Mouse (Mus musculus) myocyte (in vitro differentiated cells): ENCODE data around the gene Smco2. TPM values are rescaled to one million over a fixed set of nuclear protein-coding genes. Genes with fewer than 3 reads are reported as not detected.

Experiments
- H3K27me3 ChIP-seq: one replicate; pipeline ENCODE4 v1.6.1; 2011; ENCODE audit not compliant: control insufficient read depth, insufficient read depth, insufficient read length
- H3K36me3 ChIP-seq: one replicate; pipeline ENCODE4 v1.6.1; 2011; ENCODE audit not compliant: control insufficient read depth, insufficient read depth
- H3K4me2 ChIP-seq: one replicate; pipeline ENCODE4 v1.6.1; 2011; ENCODE audit warnings: low read depth, control low read depth
- H3K4me3 ChIP-seq: one replicate; pipeline ENCODE4 v1.5.1; 2011; ENCODE audit warnings: mild to moderate bottlenecking, control low read depth, moderate library complexity
- H3K79me2 ChIP-seq: one replicate; pipeline ENCODE4 v1.6.1; 2011; ENCODE audit not compliant: control insufficient read depth, insufficient read depth
- H3ac ChIP-seq: one replicate; pipeline ENCODE4 v1.6.1; 2011; ENCODE audit not compliant: control insufficient read depth, insufficient read length
- CEBPB ChIP-seq: IDR thresholded peaks from 2 replicates; pipeline ENCODE4 v1.6.1; 2011; ENCODE audit warnings: mild to moderate bottlenecking, moderate library complexity; ENCODE audit not compliant: poor library complexity, insufficient read depth, severe bottlenecking
- E2F4 ChIP-seq: IDR thresholded peaks from one replicate; pipeline ENCODE4 v1.6.1; 2011; ENCODE audit warnings: mild to moderate bottlenecking, control low read depth, moderate library complexity; ENCODE audit not compliant: insufficient read depth
- MAX ChIP-seq: IDR thresholded peaks from one replicate; pipeline ENCODE4 v1.6.1; 2011; ENCODE audit warnings: low read depth, mild to moderate bottlenecking, control low read depth
- MYOD1 ChIP-seq, 3 experiments: IDR thresholded peaks; one replicate each; pipeline ENCODE4 v1.6.1; 2011; ENCODE audit warnings: control low read depth in 2 of 3, low read depth in 2 of 3, mild to moderate bottlenecking in 2 of 3, moderate library complexity in 1 of 3; ENCODE audit not compliant: insufficient read length in 2 of 3, control insufficient read depth in 1 of 3
- MYOG ChIP-seq, 3 experiments: IDR thresholded peaks; one replicate each; pipeline ENCODE4 v1.6.1; 2011; ENCODE audit warnings: control low read depth in 2 of 3, low read depth in 2 of 3, mild to moderate bottlenecking in 2 of 3; ENCODE audit not compliant: insufficient read length in 2 of 3, control insufficient read depth in 1 of 3, insufficient read depth in 1 of 3
- POLR2A ChIP-seq: IDR thresholded peaks from one replicate; pipeline ENCODE4 v1.6.1; 2011; ENCODE audit warnings: low read depth, mild to moderate bottlenecking, control low read depth, moderate library complexity; ENCODE audit not compliant: insufficient read length
- POLR2AphosphoS2 ChIP-seq: IDR thresholded peaks from one replicate; pipeline ENCODE4 v1.6.1; 2011; ENCODE audit warnings: low read depth, control low read depth; ENCODE audit not compliant: insufficient read length
- REST ChIP-seq: IDR thresholded peaks from one replicate; pipeline ENCODE4 v1.6.1; 2011; ENCODE audit warnings: mild to moderate bottlenecking, control low read depth, moderate library complexity; ENCODE audit not compliant: insufficient read depth, insufficient read length
- SRF ChIP-seq: IDR thresholded peaks from one replicate; pipeline ENCODE4 v1.6.1; 2011; ENCODE audit warnings: low read depth; ENCODE audit not compliant: control insufficient read depth, insufficient read length
- TCF12 ChIP-seq: IDR thresholded peaks from one replicate; pipeline ENCODE4 v1.6.1; 2011; ENCODE audit warnings: mild to moderate bottlenecking, control low read depth; ENCODE audit not compliant: poor library complexity, insufficient read depth, severe bottlenecking
- TCF3 ChIP-seq: IDR thresholded peaks from one replicate; pipeline ENCODE4 v1.6.1; 2011; ENCODE audit warnings: low read depth, control low read depth; ENCODE audit not compliant: insufficient read length
- USF1 ChIP-seq: IDR thresholded peaks from one replicate; pipeline ENCODE4 v1.6.1; 2011; ENCODE audit warnings: low read depth, mild to moderate bottlenecking, control low read depth, moderate library complexity
- polyA plus RNA-seq: library from polyadenylated mRNA; unstranded; fragments of >200 nt; fragmentation: generic; extraction: Trizol; gene quantifications from one replicate; pipeline ENCODE4 v1.2.1, GENCODE M21; 2012; ENCODE audit warnings: missing spikeins

Gene Smco2
- polyA plus RNA-seq, 1 experiment: not detected

GRCm38 (mm10) chr6:146834342-146834741 lies 15.6 kb upstream of the Smco2 start:
- Histone ChIP-seq H3K27me3 (no peaks in the 10 kb centered on the region), H3ac (no peak overlapping the region), H3K4me3 (no peak overlapping the region), H3K4me2 (no peak overlapping the region), H3K79me2 (no peaks in the 10 kb centered on the region), H3K36me3 (no peaks in the 10 kb centered on the region)
- no peak for TF ChIP-seq REST
- no peak for TF ChIP-seq TCF12
- TF ChIP-seq TCF3: no peak
- TF ChIP-seq CEBPB: no peak
- TF ChIP-seq MYOD1 (IDR thresholded peaks at IDR 0.05; ENCODE audit: control insufficient read depth in 1 of 3, insufficient read length in 2 of 3, low read depth in 2 of 3): no peak
- TF ChIP-seq POLR2A: no peak
- TF ChIP-seq SRF: no peak
- no peak for TF ChIP-seq USF1
- no peak for TF ChIP-seq POLR2AphosphoS2
- no peak for TF ChIP-seq E2F4
- no peak for TF ChIP-seq MAX

- H3ac ChIP-seq: no peak overlapping the region
- TF ChIP-seq TCF12 (no peak), CEBPB (no peak), E2F4 (no peak), SRF (no peak), REST (no peak), MYOD1 (IDR thresholded peaks at IDR 0.05; ENCODE audit: control insufficient read depth in 1 of 3, insufficient read length in 2 of 3, low read depth in 2 of 3) (no peak), USF1 (no peak), MYOG (IDR thresholded peaks at IDR 0.05; ENCODE audit: control insufficient read depth in 1 of 3, insufficient read depth in 1 of 3, insufficient read length in 2 of 3, low read depth in 2 of 3) (no peak), POLR2A (no peak), POLR2AphosphoS2 (no peak), MAX (no peak), TCF3 (no peak)
- no peak overlapping the region for H3K4me2 ChIP-seq
These were observed 14.1 kb upstream of the Smco2 start for GRCm38 (mm10) chr6:146835784-146836183.

GRCm38 (mm10) chr6:146837316-146837715 lies 12.6 kb upstream of the Smco2 start:
- no peak for TF ChIP-seq MYOG (IDR thresholded peaks at IDR 0.05; ENCODE audit: control insufficient read depth in 1 of 3, insufficient read depth in 1 of 3, insufficient read length in 2 of 3, low read depth in 2 of 3)
- no peak for TF ChIP-seq POLR2A
- TF ChIP-seq POLR2AphosphoS2: no peak
- TF ChIP-seq MAX: no peak
- TF ChIP-seq TCF3: no peak
- TF ChIP-seq E2F4: no peak
- no peak for TF ChIP-seq REST
- no peak overlapping the region for H3K4me2 ChIP-seq
- no peaks in the 10 kb centered on the region for H3K79me2 ChIP-seq
- H3K4me3 ChIP-seq: no peak overlapping the region
- H3K27me3 ChIP-seq: no peaks in the 10 kb centered on the region
- no peak overlapping the region for H3ac ChIP-seq
- H3K36me3 ChIP-seq: no peaks in the 10 kb centered on the region

More at GRCm38 (mm10) chr6:146835784-146836183, 14.1 kb upstream of the Smco2 start:
- H3K79me2 ChIP-seq: no peaks in the 10 kb centered on the region
- H3K27me3 ChIP-seq: no peaks in the 10 kb centered on the region
- H3K36me3 ChIP-seq: no peaks in the 10 kb centered on the region
- no peak overlapping the region for H3K4me3 ChIP-seq

- Histone ChIP-seq H3ac (no peak overlapping the region), H3K79me2 (no peaks in the 10 kb centered on the region), H3K36me3 (no peaks in the 10 kb centered on the region), H3K4me3 (no peak overlapping the region), H3K4me2 (no peak overlapping the region), H3K27me3 (no peaks in the 10 kb centered on the region)
- no peak for TF ChIP-seq TCF12
- TF ChIP-seq REST: no peak
- TF ChIP-seq POLR2A: no peak
- no peak for TF ChIP-seq CEBPB
- no peak for TF ChIP-seq TCF3
- no peak for TF ChIP-seq MAX
- TF ChIP-seq USF1: no peak
These were observed 11.5 kb upstream of the Smco2 start for GRCm38 (mm10) chr6:146838366-146838765.

- no peaks in the 10 kb centered on the region for H3K79me2 ChIP-seq
- no peaks in the 10 kb centered on the region for H3K36me3 ChIP-seq
- no peak overlapping the region for H3K4me2 ChIP-seq
- H3K4me3 ChIP-seq: no peak overlapping the region
- no peak for TF ChIP-seq TCF12
- peak in 1 of 3 experiments; percentile 6 for TF ChIP-seq MYOD1 (IDR thresholded peaks at IDR 0.05; ENCODE audit: control insufficient read depth in 1 of 3, insufficient read length in 2 of 3, low read depth in 2 of 3)
- TF ChIP-seq E2F4: no peak
- H3ac ChIP-seq: no peak overlapping the region
- H3K27me3 ChIP-seq: no peaks in the 10 kb centered on the region
These were observed 11.0 kb upstream of the Smco2 start for GRCm38 (mm10) chr6:146838863-146839262.
